Mouse (Mus musculus) embryonic facial prominence, embryonic 15.5 days (tissue): ENCODE measurements around the gene Plekhm2. TPM values are rescaled to one million over a fixed set of nuclear protein-coding genes. Genes with fewer than 3 reads are reported as not detected.

Experiments used
- ATAC-seq: fragments of 200-750 bp; cut with Nextera tagmentation; 2 replicates; pipeline ENCODE4 v1.8.0; 2017; ENCODE audit warnings: low read depth, moderate TSS enrichment; ENCODE audit not compliant: insufficient number of reproducible peaks, low FRiP score, low TSS enrichment
- H3K27ac ChIP-seq: fragments of 300-500 bp; sonication (generic); replicated peaks from 2 replicates; pipeline ENCODE4 v1.5.1; 2015; ENCODE audit warnings: mild to moderate bottlenecking, inconsistent platforms
- H3K27me3 ChIP-seq: fragments of 300-500 bp; sonication (generic); 2 replicates; pipeline ENCODE4 v1.6.1; 2015; ENCODE audit warnings: inconsistent platforms
- H3K36me3 ChIP-seq: fragments of 300-500 bp; sonication (generic); 2 replicates; pipeline ENCODE4 v1.6.1; 2015; ENCODE audit warnings: mild to moderate bottlenecking, inconsistent platforms
- H3K4me1 ChIP-seq: fragments of 300-500 bp; sonication (generic); 2 replicates; pipeline ENCODE4 v1.6.1; 2015; ENCODE audit warnings: inconsistent platforms
- H3K4me2 ChIP-seq: fragments of 300-500 bp; sonication (generic); replicated peaks from 2 replicates; pipeline ENCODE4 v1.6.1; 2015; ENCODE audit warnings: mild to moderate bottlenecking, inconsistent platforms
- H3K4me3 ChIP-seq: fragments of 300-500 bp; sonication (generic); replicated peaks from 2 replicates; pipeline ENCODE4 v1.5.1; 2015; ENCODE audit warnings: mild to moderate bottlenecking, inconsistent platforms
- H3K9ac ChIP-seq: fragments of 300-500 bp; sonication (generic); 2 replicates; pipeline ENCODE4 v1.6.1; 2015; ENCODE audit warnings: inconsistent platforms
- H3K9me3 ChIP-seq: fragments of 300-500 bp; sonication (generic); replicated peaks from 2 replicates; pipeline ENCODE4 v1.6.1; 2016; ENCODE audit warnings: inconsistent platforms
- WGBS: fragments of 180-500 bp; shearing (Covaris S2); methylation state at CpG from one replicate; pipeline ENCODE4 v1.1.7; 2015; 5-methylcytosine and 5-hydroxymethylcytosine counted together
- polyA plus RNA-seq: library from polyadenylated mRNA; unstranded; fragments of >200 nt; fragmentation: Nextera tagmentation; extraction: Ambion mirVana; gene quantifications from 2 replicates; pipeline ENCODE4 v1.2.1, GENCODE M21; 2015

Plekhm2 gene
- polyA plus RNA-seq, 1 experiment from 2014 or later, result 7.1 TPM

GRCm38 (mm10) chr4:141630021-141630420 is 34.7 kb downstream of the Plekhm2 start:
- Histone ChIP-seq H3K27me3 (no peaks in the 10 kb centered on the region), H3K9me3 (no peaks in the 10 kb centered on the region), H3K27ac (no peak overlapping the region), H3K4me3 (no peak overlapping the region), H3K4me2 (no peak overlapping the region), H3K4me1 (no peaks in the 10 kb centered on the region), H3K9ac (no peak overlapping the region), H3K36me3 (peaks cover 92% of the 10 kb centered on the region)
- 91% methylated on average over 11 of the region's 11 CpGs for WGBS
- no peak for ATAC-seq

GRCm38 (mm10) chr4:141628661-141629060 is 36.0 kb downstream of the Plekhm2 start:
- peaks cover 1% of the 10 kb centered on the region; the same call in 1 of the 2 replicates for H3K4me1 ChIP-seq
- H3K27me3 ChIP-seq, result no peaks in the 10 kb centered on the region
- H3K27ac ChIP-seq, result no peak overlapping the region
- H3K9me3 ChIP-seq, result no peaks in the 10 kb centered on the region
- no peak overlapping the region for H3K4me3 ChIP-seq
- H3K4me2 ChIP-seq, result no peak overlapping the region
- peaks cover 83% of the 10 kb centered on the region for H3K36me3 ChIP-seq
- no peak overlapping the region for H3K9ac ChIP-seq
- ATAC-seq, result no peak
- 84% methylated on average over 14 of the region's 14 CpGs for WGBS

GRCm38 (mm10) chr4:141627502-141627901 is 37.2 kb downstream of the Plekhm2 start:
- H3K9me3 ChIP-seq, result no peaks in the 10 kb centered on the region
- H3K9ac ChIP-seq, result no peak overlapping the region
- no peak overlapping the region for H3K4me2 ChIP-seq
- no peak overlapping the region for H3K4me3 ChIP-seq
- no peaks in the 10 kb centered on the region for H3K27me3 ChIP-seq
- no peak overlapping the region for H3K27ac ChIP-seq
- no peak for ATAC-seq
- H3K4me1 ChIP-seq, result peaks cover 7% of the 10 kb centered on the region; the same call in 1 of the 2 replicates
- peaks cover 73% of the 10 kb centered on the region for H3K36me3 ChIP-seq
- WGBS, result 89% methylated on average over 5 of the region's 5 CpGs

- Histone ChIP-seq H3K36me3 (peaks cover 58% of the 10 kb centered on the region), H3K4me1 (peaks cover 7% of the 10 kb centered on the region; the same call in 1 of the 2 replicates), H3K9me3 (no peaks in the 10 kb centered on the region), H3K9ac (no peak overlapping the region), H3K4me3 (no peak overlapping the region), H3K27me3 (no peaks in the 10 kb centered on the region), H3K4me2 (no peak overlapping the region), H3K27ac (no peak overlapping the region)
- ATAC-seq, result no peak
- WGBS, result 92% methylated on average over 16 of the region's 16 CpGs
Measured at GRCm38 (mm10) chr4:141625774-141626550, 38.7 kb downstream of the Plekhm2 start.

GRCm38 (mm10) chr4:141624983-141625773 is 39.5 kb downstream of the Plekhm2 start:
- ATAC-seq, result no peak
- 75% methylated on average over 19 of the region's 19 CpGs for WGBS
- Histone ChIP-seq H3K4me3 (no peak overlapping the region), H3K9ac (no peak overlapping the region), H3K36me3 (peaks cover 50% of the 10 kb centered on the region), H3K4me1 (peaks cover 7% of the 10 kb centered on the region; the same call in 1 of the 2 replicates), H3K9me3 (no peaks in the 10 kb centered on the region), H3K27ac (no peak overlapping the region), H3K27me3 (no peaks in the 10 kb centered on the region), H3K4me2 (no peak overlapping the region)

- H3K9ac ChIP-seq, result no peak overlapping the region
- H3K36me3 ChIP-seq, result peaks cover 40% of the 10 kb centered on the region
- H3K4me2 ChIP-seq, result no peak overlapping the region
- no peak overlapping the region for H3K27ac ChIP-seq
- ATAC-seq, result no peak
- H3K27me3 ChIP-seq, result no peaks in the 10 kb centered on the region
- H3K4me1 ChIP-seq, result peaks cover 7% of the 10 kb centered on the region; the same call in 1 of the 2 replicates
- no peak overlapping the region for H3K4me3 ChIP-seq
- H3K9me3 ChIP-seq, result no peaks in the 10 kb centered on the region
- WGBS, result 91% methylated on average over 8 of the region's 8 CpGs
Measured at GRCm38 (mm10) chr4:141624134-141624533, 40.6 kb downstream of the Plekhm2 start.

GRCm38 (mm10) chr4:141623666-141624065 is 41.0 kb downstream of the Plekhm2 start, which contains the start of gene Slc25a34:
Gene Slc25a34, minus strand, starts transcription at chr4:141623821.
- Histone ChIP-seq H3K4me2 (no peak within 1 kb of the TSS), H3K4me1 (peaks cover 10% of the 10 kb centered on the region; the same call in 1 of the 2 replicates), H3K4me3 (no peak within 1 kb of the TSS), H3K9ac (no peak within 1 kb of the TSS), H3K27ac (no peak within 1 kb of the TSS), H3K9me3 (no peaks in the 10 kb centered on the region), H3K27me3 (no peaks in the 10 kb centered on the region), H3K36me3 (peaks cover 35% of the 10 kb centered on the region)
- WGBS, result 63% methylated on average over 1 of the region's 1 CpGs
- no peak for ATAC-seq

GRCm38 (mm10) chr4:141623037-141623436 is 41.7 kb downstream of the Plekhm2 start:
- Histone ChIP-seq H3K27ac (no peak overlapping the region), H3K36me3 (peaks cover 29% of the 10 kb centered on the region), H3K9me3 (no peaks in the 10 kb centered on the region), H3K9ac (no peak overlapping the region), H3K4me3 (no peak overlapping the region), H3K27me3 (no peaks in the 10 kb centered on the region), H3K4me1 (peaks cover 15% of the 10 kb centered on the region), H3K4me2 (no peak overlapping the region)
- ATAC-seq, result no peak
- 77% methylated on average over 11 of the region's 11 CpGs for WGBS

- Histone ChIP-seq H3K36me3 (peaks cover 24% of the 10 kb centered on the region), H3K9me3 (no peaks in the 10 kb centered on the region), H3K9ac (no peak overlapping the region), H3K4me3 (no peak overlapping the region), H3K27me3 (no peaks in the 10 kb centered on the region), H3K4me1 (peaks cover 19% of the 10 kb centered on the region), H3K4me2 (no peak overlapping the region), H3K27ac (no peak overlapping the region)
- ATAC-seq, result no peak
- WGBS, result 83% methylated on average over 5 of the region's 5 CpGs
Measured at GRCm38 (mm10) chr4:141622580-141622979, 42.1 kb downstream of the Plekhm2 start.

- H3K9me3 ChIP-seq, result no peaks in the 10 kb centered on the region
- WGBS, result 76% methylated on average over 8 of the region's 8 CpGs
- no peak overlapping the region for H3K4me3 ChIP-seq
- H3K36me3 ChIP-seq, result peaks cover 21% of the 10 kb centered on the region
- no peak overlapping the region for H3K27ac ChIP-seq
- no peak for ATAC-seq
- H3K4me1 ChIP-seq, result peaks cover 22% of the 10 kb centered on the region
- H3K9ac ChIP-seq, result no peak overlapping the region
- H3K4me2 ChIP-seq, result no peak overlapping the region
- no peaks in the 10 kb centered on the region for H3K27me3 ChIP-seq
Measured at GRCm38 (mm10) chr4:141622091-141622490, 42.6 kb downstream of the Plekhm2 start.

GRCm38 (mm10) chr4:141621297-141621696 is 43.4 kb downstream of the Plekhm2 start:
- Histone ChIP-seq H3K36me3 (peaks cover 15% of the 10 kb centered on the region), H3K27ac (no peak overlapping the region), H3K4me3 (no peak overlapping the region), H3K9ac (no peak overlapping the region), H3K4me1 (peaks cover 22% of the 10 kb centered on the region), H3K9me3 (no peaks in the 10 kb centered on the region), H3K27me3 (no peaks in the 10 kb centered on the region), H3K4me2 (no peak overlapping the region)
- no peak for ATAC-seq
- WGBS, result 86% methylated on average over 8 of the region's 8 CpGs
